Mouse (Mus musculus) kidney, embryonic 14.5 days (tissue): ENCODE data around the gene Rasd2. TPM values are rescaled to one million over a fixed set of nuclear protein-coding genes. Genes with fewer than 3 reads are reported as not detected.

Experiments
- ATAC-seq: fragments of 200-750 bp; cut with Nextera tagmentation; 2 replicates; pipeline ENCODE4 v1.8.0; 2017; ENCODE audit warnings: moderate number of reproducible peaks, mild to moderate bottlenecking, moderate TSS enrichment, moderate library complexity; ENCODE audit not compliant: low FRiP score, low TSS enrichment
- H3K27ac ChIP-seq: fragments of 300-500 bp; sonication (generic); 2 replicates; pipeline ENCODE4 v1.5.1; 2014; ENCODE audit warnings: low read depth, mild to moderate bottlenecking, low read length, moderate library complexity, mixed read lengths
- H3K27me3 ChIP-seq: fragments of 300-500 bp; sonication (generic); 2 replicates; pipeline ENCODE4 v1.6.1; 2014; ENCODE audit warnings: mild to moderate bottlenecking, low read length; ENCODE audit not compliant: control insufficient read depth, insufficient read depth
- H3K36me3 ChIP-seq: fragments of 300-500 bp; sonication (generic); 2 replicates; pipeline ENCODE4 v1.6.1; 2014; ENCODE audit warnings: low read length, mixed read lengths; ENCODE audit not compliant: control insufficient read depth, insufficient read depth
- H3K4me1 ChIP-seq: fragments of 300-500 bp; sonication (generic); 2 replicates; pipeline ENCODE4 v1.6.1; 2014; ENCODE audit warnings: low read length, mixed read lengths; ENCODE audit not compliant: control insufficient read depth, insufficient read depth
- H3K4me2 ChIP-seq: fragments of 300-500 bp; sonication (generic); replicated peaks from 2 replicates; pipeline ENCODE4 v1.6.1; 2014; ENCODE audit warnings: low read depth, mild to moderate bottlenecking, low read length
- H3K4me3 ChIP-seq: fragments of 300-500 bp; sonication (generic); 2 replicates; pipeline ENCODE4 v1.5.1; 2014; ENCODE audit warnings: mild to moderate bottlenecking, low read length
- H3K9ac ChIP-seq: fragments of 300-500 bp; sonication (generic); 2 replicates; pipeline ENCODE4 v1.6.1; 2014; ENCODE audit warnings: low read depth, mild to moderate bottlenecking, low read length, moderate library complexity
- H3K9me3 ChIP-seq: fragments of 300-500 bp; sonication (generic); 2 replicates; pipeline ENCODE4 v1.6.1; 2016; ENCODE audit warnings: low read length; ENCODE audit not compliant: control insufficient read depth
- WGBS: fragments of 180-500 bp; shearing (Covaris S2); extraction: QIAGEN DNeasy Blood & Tissue Kit; methylation state at CpG from one replicate; pipeline ENCODE4 v1.1.7; 2014; 5-methylcytosine and 5-hydroxymethylcytosine counted together
- polyA plus RNA-seq: library from polyadenylated mRNA; unstranded; fragments of >200 nt; fragmentation: Nextera tagmentation; extraction: Ambion mirVana; gene quantifications from 2 replicates; pipeline ENCODE4 v1.2.1, GENCODE M21; 2014

The Rasd2 gene
- polyA plus RNA-seq, 1 experiment from 2014 or later = 1.9 TPM

DNA sequence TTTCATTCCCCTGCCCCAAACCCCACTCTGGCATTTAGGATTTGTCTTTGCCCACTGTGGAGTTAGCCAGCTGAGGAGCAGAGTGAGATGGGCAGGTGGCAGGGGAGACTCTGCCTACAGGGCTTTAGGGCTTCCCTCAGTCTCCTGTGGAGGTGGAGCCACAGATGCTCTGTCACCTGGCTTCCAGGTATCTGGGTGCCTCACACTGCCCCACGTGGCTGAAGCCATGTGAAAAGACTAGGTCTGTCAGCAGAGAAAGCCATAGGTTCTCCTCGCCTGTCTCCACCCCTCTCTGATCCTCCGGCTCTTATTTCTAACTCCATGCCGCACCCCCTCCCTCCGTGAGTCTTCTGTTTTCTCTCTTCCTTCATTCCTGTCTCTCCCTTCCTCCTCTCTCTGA, 2.2 kb downstream of the Rasd2 start:
- no peak overlapping the region for H3K9ac ChIP-seq
- no peak overlapping the region for H3K4me2 ChIP-seq
- no peaks in the 10 kb centered on the region for H3K4me1 ChIP-seq
- 16% methylated on average over 5 of the region's 5 CpGs for WGBS
- no peak for ATAC-seq
- no peak overlapping the region for H3K4me3 ChIP-seq
- H3K36me3 ChIP-seq = no peaks in the 10 kb centered on the region
- no peak overlapping the region for H3K27ac ChIP-seq
- peaks cover 34% of the 10 kb centered on the region for H3K27me3 ChIP-seq
- no peaks in the 10 kb centered on the region for H3K9me3 ChIP-seq

DNA sequence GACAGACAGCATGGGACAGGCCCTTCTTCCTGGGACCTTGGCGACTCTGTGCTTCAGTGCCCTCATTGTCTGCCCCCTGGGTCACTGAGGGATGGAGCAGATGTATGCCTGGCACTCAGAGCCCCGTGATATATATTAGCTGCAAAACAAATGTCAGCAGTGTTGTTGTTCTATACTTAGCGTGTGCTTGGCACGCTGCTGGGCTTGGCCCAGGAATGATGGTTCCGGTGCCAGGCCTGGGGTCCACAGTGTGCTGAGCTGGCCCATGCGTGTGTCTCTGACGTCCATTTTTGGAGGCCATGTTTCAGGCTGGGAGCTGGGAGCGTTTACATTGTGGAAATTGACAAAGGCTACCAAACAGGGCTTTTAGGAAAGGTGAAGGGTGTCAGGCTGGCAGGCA, 3.1 kb downstream of the Rasd2 start:
- H3K4me1 ChIP-seq = no peaks in the 10 kb centered on the region
- H3K9me3 ChIP-seq = no peaks in the 10 kb centered on the region
- no peak overlapping the region for H3K9ac ChIP-seq
- 86% methylated on average over 8 of the region's 8 CpGs for WGBS
- H3K36me3 ChIP-seq = no peaks in the 10 kb centered on the region
- no peak overlapping the region for H3K27ac ChIP-seq
- no peak for ATAC-seq
- H3K27me3 ChIP-seq = peaks cover 34% of the 10 kb centered on the region
- no peak overlapping the region for H3K4me3 ChIP-seq
- no peak overlapping the region for H3K4me2 ChIP-seq

DNA sequence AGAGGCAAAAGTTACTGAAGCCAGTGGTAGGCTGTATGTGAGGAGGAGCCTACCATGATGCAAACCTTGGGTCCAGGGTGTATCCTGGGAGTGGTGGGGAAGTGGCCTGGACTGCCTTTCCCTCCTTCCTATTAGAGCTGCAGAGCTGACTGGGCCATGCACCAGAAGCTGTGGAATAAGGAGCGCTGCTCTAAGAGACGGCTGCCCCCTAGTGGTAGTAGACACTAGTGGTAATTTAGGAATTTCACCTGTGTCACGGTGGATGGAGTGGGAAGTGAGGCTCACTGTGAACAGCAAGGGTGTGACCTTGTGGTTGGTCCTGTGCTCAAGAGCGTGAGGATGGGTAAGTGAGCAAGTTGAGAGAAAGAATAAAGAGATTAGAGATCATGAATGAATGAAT, 4.2 kb downstream of the Rasd2 start:
- Histone ChIP-seq H3K9ac (no peak overlapping the region), H3K27me3 (peaks cover 34% of the 10 kb centered on the region), H3K9me3 (no peaks in the 10 kb centered on the region), H3K27ac (no peak overlapping the region), H3K36me3 (no peaks in the 10 kb centered on the region), H3K4me1 (no peaks in the 10 kb centered on the region), H3K4me2 (no peak overlapping the region), H3K4me3 (no peak overlapping the region)
- 10% methylated on average over 4 of the region's 4 CpGs for WGBS
- ATAC-seq = peak; percentile 22

- no peak overlapping the region for H3K4me2 ChIP-seq
- ATAC-seq = no peak
- H3K27ac ChIP-seq = no peak overlapping the region
- WGBS = 65% methylated on average over 5 of the region's 5 CpGs
- H3K27me3 ChIP-seq = peaks cover 13% of the 10 kb centered on the region
- H3K9me3 ChIP-seq = no peaks in the 10 kb centered on the region
- no peak overlapping the region for H3K9ac ChIP-seq
- H3K4me1 ChIP-seq = no peaks in the 10 kb centered on the region
- H3K4me3 ChIP-seq = no peak overlapping the region
- H3K36me3 ChIP-seq = no peaks in the 10 kb centered on the region
Observed at GRCm38 (mm10) chr8:75219877-75220738, 6.4 kb downstream of the Rasd2 start.

DNA sequence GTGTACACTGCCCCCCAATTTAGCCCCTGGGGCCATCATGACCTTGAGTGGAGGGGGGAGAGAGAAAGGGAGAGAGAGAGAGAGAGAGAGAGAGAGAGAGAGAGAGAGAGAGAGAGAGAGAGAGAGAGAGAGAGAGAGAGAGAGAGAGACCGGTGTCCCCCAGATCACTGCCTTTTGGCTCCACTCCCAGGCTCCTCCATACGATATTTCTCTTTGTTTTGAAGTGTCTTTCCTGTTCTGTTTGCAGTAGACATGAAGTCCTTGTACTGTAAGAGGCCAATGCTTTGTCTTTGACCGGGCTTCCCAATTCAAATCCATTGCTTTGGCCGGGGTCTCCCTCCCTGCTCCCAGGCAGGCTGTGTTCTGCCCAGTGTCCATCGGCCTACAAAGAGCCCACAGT, 8.9 kb downstream of the Rasd2 start:
- Histone ChIP-seq H3K4me3 (no peak overlapping the region), H3K9me3 (no peaks in the 10 kb centered on the region), H3K36me3 (no peaks in the 10 kb centered on the region), H3K4me2 (no peak overlapping the region), H3K9ac (no peak overlapping the region), H3K27ac (no peak overlapping the region), H3K4me1 (no peaks in the 10 kb centered on the region), H3K27me3 (no peaks in the 10 kb centered on the region)
- ATAC-seq = no peak
- WGBS = 62% methylated on average over 5 of the region's 5 CpGs

DNA sequence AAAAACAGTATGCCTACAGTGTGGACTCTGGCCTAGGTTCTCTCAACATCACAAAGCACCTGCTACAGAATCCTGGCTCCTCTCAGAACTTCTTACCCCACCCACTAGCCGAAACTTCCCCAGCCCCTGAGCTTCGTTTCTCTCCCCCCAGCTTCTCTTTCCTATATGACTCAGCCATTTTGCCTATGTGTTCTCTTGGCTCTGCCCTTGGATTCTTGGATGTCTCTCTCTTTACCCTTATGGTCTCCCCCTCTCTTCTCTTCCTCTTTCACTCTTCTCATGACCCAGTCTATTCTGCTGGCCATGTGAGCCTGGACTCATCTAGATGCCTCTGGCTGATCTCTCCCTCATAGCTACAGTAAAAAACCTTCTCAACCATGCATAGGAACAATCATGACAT, 13.0 kb downstream of the Rasd2 start:
- H3K9me3 ChIP-seq = no peaks in the 10 kb centered on the region
- H3K4me1 ChIP-seq = no peaks in the 10 kb centered on the region
- no peaks in the 10 kb centered on the region for H3K36me3 ChIP-seq
- H3K9ac ChIP-seq = no peak overlapping the region
- H3K4me3 ChIP-seq = no peak overlapping the region
- H3K4me2 ChIP-seq = no peak overlapping the region
- H3K27me3 ChIP-seq = no peaks in the 10 kb centered on the region
- no peak for ATAC-seq
- 93% methylated on average over 2 of the region's 2 CpGs for WGBS
- no peak overlapping the region for H3K27ac ChIP-seq

DNA sequence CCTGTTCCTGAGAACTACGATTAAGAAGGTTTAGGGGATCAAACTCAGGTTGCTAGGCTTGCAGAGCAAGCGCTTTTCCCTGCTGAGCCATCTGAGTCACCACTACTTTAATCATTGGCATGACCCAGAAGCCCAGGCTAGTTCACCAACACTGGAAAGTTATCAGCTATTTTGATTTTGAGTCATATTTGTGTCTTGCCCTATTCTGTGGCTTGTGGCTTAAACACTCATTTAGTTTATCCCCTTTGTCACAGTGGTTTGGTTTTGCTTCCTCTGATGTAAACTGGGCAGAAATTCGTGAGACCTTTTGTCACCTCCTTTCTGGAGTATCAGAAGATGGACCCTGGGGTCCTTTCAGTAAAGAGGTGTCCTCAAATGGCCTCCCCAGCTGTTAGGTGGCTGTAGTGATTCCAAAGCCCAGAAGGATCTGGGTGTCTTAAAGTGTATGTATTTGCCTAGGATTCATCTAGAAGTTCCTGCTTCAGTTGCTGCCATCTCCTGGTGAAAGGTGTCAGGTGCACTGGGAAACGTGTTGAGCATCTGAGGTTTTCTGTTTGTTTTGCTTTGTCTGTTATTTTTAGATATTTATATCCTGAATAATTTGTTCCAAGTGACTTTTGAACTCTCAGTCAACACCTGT, 20.3 kb downstream of the Rasd2 start:
- no peak overlapping the region for H3K27ac ChIP-seq
- WGBS = 64% methylated on average over 4 of the region's 4 CpGs
- H3K4me1 ChIP-seq = no peaks in the 10 kb centered on the region
- no peaks in the 10 kb centered on the region for H3K9me3 ChIP-seq
- H3K9ac ChIP-seq = no peak overlapping the region
- H3K36me3 ChIP-seq = no peaks in the 10 kb centered on the region
- no peak overlapping the region for H3K4me2 ChIP-seq
- H3K4me3 ChIP-seq = no peak overlapping the region
- no peak for ATAC-seq
- no peaks in the 10 kb centered on the region for H3K27me3 ChIP-seq

DNA sequence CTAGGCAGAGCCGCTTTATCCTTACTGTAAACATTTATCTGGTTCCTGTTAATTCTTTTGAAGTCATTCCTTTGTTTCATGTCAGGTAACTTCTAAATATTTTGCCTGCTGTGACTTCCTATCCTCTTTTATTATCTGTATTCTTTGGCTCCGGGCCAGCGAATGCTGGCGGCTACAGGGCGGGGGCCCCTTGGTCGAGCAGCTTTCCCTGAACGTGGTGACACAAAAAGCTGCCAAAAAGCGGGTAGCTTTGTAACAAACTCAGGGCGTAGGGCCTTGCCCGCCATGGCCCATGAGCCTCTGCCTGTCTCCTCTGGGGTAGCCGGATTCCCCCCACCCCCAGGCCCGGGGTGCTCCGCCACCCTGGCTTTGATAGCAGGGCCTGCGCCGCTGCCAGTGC, 33.6 kb downstream of the Rasd2 start:
- 87% methylated on average over 15 of the region's 15 CpGs for WGBS
- no peaks in the 10 kb centered on the region for H3K4me1 ChIP-seq
- H3K36me3 ChIP-seq = no peaks in the 10 kb centered on the region
- ATAC-seq = no peak
- H3K4me2 ChIP-seq = no peak overlapping the region
- H3K27me3 ChIP-seq = no peaks in the 10 kb centered on the region
- peaks cover 6% of the 10 kb centered on the region for H3K9me3 ChIP-seq
- H3K9ac ChIP-seq = no peak overlapping the region
- no peak overlapping the region for H3K4me3 ChIP-seq
- H3K27ac ChIP-seq = no peak overlapping the region

- H3K9ac ChIP-seq = no peak overlapping the region
- no peaks in the 10 kb centered on the region for H3K27me3 ChIP-seq
- H3K4me2 ChIP-seq = no peak overlapping the region
- no peaks in the 10 kb centered on the region for H3K4me1 ChIP-seq
- no peak overlapping the region for H3K27ac ChIP-seq
- 92% methylated on average over 4 of the region's 4 CpGs for WGBS
- H3K9me3 ChIP-seq = peaks cover 6% of the 10 kb centered on the region
- no peaks in the 10 kb centered on the region for H3K36me3 ChIP-seq
- no peak for ATAC-seq
- H3K4me3 ChIP-seq = no peak overlapping the region
Observed at GRCm38 (mm10) chr8:75249186-75249585, 35.4 kb downstream of the Rasd2 start.
